Mouse (Mus musculus) c-Kit-negative CD71-positive TER-119-positive erythroid progenitor cells, embryonic 14.5 days (primary cell): ENCODE measurements around the gene Nmt2.
A peak's percentile ranks its signal among the peaks of the same experiment; 100 is the strongest.

Source experiments
- DNase-seq: peaks from one replicate; pipeline ENCODE4 v3.0.0-alpha.2; 2013; ENCODE audit warnings: low read depth, low spot score

Nmt2 gene

DNA sequence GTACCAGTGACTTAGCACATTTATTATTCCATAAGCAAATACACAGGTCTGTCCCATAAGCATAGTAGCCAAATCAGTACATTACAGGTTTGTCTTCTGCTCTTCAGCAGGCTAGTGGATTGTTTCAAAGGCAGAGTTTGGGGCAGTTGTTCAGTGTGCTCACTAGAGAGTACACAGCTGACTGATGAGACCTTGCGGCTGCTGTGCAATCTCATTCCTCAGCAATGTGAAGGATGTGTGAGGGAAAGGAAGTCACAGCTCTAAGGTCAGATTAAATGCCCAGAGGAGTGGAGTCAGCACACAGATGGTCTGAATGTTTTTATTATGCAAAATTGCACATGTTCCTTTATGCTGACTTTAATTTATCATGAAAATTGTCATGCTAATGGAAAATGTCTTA is 42.5 kb downstream of the Nmt2 start:
- no peak for DNase-seq

DNA sequence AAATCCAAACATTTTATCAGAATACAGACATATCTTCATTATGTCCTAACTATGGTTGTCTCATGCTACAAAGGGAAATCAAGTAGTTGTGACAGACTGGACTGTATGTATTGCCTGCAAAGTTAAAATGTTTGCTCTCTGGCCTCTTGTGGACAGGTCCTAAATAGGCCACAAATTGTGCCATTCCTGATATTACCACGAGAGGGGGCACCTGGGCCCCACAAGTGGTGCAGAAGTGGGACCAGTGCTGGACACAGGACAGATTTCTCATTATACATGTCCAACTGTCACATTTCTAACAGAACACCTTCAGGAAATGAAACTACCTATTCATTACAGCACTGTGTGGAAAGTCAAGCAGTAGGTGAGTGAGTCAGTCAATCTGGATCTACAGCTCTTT is 43.3 kb downstream of the Nmt2 start:
- no peak for DNase-seq

DNA sequence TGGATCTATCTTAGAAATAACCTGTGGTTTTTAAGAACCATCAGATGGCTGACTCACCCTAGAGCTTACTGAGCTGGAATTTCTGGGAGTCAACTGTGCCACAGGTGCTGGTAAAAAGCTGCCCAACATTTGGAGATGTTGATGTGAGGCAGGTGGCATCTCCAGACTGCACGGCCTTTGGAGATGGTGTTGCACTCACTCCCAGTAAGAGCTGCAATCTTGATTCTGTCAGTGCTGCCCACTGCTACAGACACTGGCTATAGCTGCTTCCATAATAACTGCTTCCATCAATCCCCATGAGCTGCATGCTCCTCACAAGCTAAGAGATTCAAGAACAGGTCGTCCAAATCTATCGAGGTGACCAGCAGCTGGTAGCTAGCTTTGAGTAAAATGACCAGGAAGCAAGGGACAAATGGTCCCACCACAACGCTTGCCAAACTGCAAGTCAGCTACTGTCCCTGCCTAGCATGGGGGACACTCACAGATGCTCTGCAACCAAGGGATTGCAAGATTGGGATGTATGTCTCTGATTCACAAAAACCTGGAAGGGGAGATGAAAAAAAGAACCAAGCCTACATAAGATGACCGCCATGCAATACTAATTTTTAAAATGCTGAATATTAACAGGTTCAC is 47.2 kb downstream of the Nmt2 start:
- no peak for DNase-seq

DNA sequence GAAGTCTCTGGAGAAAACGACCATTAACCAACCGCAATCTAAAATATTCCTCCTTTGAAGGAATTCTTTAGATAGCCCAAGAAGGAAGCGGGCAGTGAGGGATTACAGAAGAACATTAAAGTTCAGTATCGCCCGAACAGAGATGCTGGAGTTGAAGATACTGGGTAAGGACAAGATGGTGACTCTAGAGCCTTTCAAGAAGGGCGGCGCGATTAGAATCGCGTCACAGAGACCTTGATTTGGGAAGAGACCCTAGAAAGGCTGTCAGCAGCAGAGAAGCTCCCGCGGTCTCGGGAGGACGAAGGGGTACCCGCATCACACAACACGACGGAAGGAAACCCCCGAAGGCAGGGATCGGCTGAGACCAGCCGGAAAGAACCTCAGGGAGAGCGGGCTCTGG is 48.0 kb downstream of the Nmt2 start:
- DNase-seq: peak; percentile 27

DNA sequence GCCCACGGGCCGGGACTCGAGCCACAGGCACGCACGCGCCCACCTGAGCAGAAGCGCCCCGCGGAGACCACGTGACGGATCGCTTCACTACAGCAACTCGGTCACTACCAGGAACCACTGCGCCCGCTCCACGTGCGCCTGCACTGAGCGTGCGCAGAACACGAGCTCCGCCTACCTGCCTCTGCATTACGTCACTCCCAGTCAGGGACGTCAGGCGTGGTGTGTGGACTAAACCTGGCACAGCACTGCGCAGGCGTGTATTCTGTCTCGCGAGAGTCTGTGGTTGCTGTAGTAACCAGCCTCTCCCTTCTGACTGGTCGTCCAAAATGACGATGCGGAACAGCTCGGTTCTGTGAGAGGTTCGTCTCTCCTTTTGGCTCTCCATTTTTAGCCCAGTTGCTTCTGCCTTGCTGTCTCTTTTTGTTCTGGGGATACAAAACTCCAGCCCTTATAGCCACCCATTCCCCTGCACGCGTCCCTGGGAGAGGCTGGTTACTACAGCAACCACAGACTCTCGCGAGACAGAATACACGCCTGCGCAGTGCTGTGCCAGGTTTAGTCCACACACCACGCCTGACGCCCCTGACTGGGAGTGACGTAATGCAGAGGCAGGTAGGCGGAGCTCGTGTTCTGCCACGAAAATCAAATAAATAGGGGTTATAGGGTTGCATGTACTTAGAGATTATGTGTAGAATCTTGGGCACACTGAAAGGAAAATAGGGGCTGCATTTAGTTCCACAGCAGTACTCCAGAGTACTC is 48.7 kb downstream of the Nmt2 start, which contains the start of gene Rpp38:
Rpp38 (minus strand) TSS at position 160 of the 759 bp plus-strand sequence.
- DNase-seq: peak; percentile 88

DNA sequence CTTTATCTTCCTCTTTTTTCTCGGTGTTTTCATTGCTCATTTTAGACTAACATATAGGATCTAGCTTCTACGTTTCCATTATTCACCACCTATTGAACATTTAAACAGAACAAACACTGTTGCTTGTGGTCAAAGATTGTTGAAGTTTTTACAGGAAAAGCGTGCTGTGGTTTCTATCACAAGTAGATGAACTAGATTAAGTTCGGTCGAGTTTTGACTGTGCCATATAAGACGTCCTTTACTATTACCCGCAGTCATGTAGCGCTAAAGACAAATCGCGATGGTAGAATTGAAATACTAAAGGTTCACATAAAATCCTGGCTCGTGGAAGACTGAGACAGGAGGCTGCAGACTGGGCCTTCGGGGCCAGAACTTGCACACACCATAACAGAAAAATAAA is 49.7 kb downstream of the Nmt2 start:
- DNase-seq: no peak

DNA sequence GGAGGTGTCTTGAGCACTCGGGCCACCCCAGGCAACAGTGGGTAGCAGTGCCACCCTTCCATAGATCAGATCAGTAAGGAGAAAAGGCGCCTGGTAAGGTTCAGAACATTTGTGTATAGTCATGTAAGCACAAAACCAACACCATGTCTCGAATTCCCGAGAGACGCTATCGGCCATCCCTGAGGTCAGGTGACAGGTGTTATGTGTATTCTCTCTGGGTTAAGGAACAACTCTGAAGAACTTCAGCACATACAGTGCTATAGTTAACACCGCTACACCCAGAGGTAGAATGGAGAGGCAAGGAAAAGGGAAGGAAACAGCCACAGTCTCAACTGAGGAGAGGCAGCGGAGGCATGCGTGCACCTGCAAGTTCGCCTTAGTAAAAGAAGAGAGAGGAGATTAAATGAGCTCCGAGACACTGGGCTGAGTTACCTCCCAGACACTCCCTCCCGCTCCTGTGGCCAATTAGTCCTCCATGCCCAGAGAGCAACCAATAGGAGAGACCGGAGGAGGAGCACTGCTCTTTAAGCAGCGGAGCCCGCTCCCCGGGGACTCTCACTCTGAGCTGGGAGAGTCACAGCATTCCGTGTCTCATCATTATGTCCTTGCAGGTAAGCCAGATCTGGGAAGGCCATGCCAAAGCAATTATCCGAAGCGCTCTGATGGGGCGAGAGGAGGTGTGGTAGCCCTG is 51.7 kb downstream of the Nmt2 start, which contains the start of gene Acbd7:
Acbd7 (plus strand) TSS at position 558 of the 691 bp plus-strand sequence.
- peak; percentile 58 for DNase-seq

DNA sequence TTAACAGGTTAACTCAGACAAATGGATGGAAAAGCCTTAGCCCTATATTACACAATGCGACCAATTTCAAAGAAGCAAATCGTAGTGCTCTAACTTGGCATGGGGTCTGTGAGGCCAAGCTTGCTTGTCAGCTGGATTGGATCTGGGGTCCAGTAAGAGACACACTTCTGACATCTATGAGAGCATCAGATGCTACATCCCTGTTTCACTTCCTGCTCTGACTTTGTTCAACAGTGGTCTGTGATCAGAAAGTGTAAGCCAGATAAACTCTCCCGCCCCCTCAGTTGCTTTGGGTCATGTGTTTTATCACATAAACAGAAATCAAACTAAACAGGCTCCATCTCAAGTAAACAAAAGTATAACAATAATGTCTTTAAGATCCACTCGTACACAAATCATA is 64.4 kb downstream of the Nmt2 start:
- DNase-seq: no peak

DNA sequence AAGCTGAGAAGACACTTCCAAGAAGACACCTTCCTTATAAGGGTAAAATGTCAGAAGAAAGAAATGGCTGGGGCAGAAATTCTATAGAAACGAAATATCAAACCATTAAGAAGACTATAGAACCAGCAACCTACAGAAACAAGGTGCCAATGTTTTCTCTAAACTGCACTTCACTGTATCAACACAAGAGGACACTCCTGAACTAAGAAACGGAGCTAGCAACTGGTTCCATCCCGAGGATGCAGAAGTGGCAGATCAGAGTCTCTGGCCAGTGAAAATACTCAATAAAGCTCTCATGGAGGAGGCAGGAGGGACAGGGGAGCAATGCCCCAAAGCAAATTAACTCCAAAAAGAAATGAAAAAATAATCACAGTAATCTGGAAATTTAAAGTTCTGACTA is 64.9 kb downstream of the Nmt2 start:
- DNase-seq: no peak

DNA sequence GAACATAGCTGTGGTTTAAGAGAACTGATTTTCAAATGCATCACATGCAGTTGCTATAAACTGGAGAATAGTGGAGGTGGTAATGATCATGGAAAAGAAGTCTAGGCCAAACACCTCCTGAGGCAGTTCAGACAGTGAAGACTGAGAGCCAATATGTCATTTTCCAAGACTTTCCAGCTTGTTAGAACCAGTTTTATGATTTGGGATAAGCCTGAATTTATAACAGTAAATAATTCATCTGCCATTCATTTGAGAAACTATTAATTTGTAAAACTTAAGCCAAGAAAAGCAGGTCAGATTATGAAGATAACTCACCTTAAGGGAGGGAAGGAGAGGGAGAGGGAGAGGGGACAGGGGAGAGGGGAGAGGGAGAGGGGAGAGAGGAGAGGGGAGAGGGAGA is 69.1 kb downstream of the Nmt2 start:
- DNase-seq: no peak

DNA sequence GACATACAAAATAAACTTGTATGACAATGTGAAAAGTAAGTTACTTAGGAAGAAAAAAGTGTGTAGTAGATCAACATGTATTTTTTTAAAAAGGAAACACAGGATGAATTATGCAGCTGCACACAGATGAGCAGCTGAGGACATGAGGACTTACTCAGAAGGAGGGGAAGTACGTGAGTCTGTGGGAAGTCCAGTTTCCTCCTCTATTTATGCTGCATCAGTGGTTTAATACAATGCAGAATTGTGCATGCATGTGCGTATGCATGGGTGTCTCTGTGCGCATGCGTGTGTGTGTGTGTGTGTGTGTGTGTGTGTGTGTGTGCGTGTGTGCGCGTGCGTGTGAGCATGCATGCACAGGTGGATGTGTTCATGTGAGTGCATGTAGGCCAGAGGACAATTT is 71.8 kb downstream of the Nmt2 start:
- no peak for DNase-seq

DNA sequence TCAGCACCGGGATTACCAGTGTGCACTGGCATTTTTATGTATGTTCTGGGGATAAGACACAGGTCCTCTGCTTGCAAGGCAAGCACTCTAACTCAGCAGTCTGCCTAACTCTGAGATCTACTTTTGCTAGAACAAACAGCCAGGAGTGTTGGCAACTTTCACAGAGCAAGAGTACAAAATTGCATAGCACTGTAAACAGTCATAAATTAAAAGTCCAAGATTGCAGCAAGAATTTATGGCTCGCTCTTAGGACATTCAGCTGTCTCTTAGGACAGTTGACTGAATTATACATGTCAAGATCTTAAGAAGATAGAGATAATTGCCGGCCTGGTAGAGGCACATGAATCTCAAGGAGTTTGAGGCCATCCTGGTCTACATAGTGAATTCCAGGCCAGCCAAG is 72.3 kb downstream of the Nmt2 start:
- no peak for DNase-seq

DNA sequence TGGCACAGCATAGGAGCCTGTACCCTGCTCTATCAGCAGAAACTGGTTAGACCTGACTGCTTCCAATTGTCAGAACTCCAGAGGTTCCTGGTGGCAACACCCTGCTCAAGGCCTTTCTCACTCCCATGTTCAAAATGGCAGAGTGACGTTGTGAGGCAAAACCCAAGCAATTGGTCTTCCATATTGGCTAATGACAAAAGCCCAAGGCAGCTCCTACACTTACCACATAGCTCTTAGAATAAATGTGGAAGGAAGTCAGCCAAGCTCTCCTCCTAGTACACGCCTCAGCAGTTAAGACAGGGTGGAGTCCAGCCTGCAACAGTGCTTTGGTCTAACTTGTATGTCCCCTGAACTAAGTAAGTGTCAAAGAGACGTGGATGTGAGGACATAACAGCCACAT is 73.9 kb downstream of the Nmt2 start:
- DNase-seq: no peak

DNA sequence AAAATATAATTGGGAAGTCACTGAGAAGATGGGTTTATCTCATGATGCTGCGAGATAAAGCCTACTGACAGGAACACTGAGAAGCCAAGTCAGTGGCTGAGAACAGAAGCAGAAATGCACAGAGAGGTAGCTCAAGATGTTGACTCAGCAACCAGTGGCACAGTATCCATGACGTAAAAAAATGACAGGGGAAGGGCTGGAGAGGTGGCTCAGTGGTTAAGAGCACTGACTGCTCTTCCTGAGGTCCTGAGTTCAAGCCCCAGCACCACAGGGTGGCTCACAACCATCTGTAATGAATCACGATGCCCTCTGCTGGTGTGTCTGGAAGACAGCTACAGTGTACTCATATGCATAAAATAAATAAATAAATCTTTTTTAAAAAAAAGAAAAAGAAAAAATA is 77.1 kb downstream of the Nmt2 start:
- DNase-seq: no peak

DNA sequence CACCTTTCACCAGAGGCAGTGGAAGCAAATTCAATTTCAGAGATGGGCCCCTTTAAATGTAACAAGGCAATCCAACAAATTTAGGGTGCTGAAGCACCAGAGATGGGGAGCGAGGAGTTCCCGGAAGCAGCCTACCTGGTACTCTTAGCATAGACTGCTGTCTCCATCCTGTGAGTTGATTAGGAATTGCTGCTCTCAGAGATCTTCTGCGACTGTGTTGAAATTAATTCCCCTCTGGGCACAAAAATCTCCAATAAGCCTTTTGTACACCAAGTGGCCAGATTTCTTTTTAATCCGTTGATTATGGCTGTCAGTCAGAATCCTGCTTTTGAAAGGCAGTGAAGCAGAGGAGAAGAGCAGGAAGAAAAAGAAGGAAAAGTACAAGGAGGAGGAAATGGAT is 81.1 kb downstream of the Nmt2 start:
- no peak for DNase-seq
